Mouse (Mus musculus) liver, postnatal 0 days (tissue): ENCODE data around the gene Cyp26b1.
"Not testable (repeated sequence)": the region's sequence is repeated elsewhere in the genome, so short reads cannot be mapped to it uniquely, and the experiment has no call there.

Experiments used
- CTCF ChIP-seq: sonication (generic); IDR thresholded peaks from 2 replicates; pipeline ENCODE4 v1.5.1; 2016; ENCODE audit warnings: antibody characterized with exemption, low read depth
- EP300 ChIP-seq: IDR thresholded peaks from 2 replicates; pipeline ENCODE4 v1.6.1; 2016; ENCODE audit warnings: antibody characterized with exemption, low read depth, mild to moderate bottlenecking

DNA sequence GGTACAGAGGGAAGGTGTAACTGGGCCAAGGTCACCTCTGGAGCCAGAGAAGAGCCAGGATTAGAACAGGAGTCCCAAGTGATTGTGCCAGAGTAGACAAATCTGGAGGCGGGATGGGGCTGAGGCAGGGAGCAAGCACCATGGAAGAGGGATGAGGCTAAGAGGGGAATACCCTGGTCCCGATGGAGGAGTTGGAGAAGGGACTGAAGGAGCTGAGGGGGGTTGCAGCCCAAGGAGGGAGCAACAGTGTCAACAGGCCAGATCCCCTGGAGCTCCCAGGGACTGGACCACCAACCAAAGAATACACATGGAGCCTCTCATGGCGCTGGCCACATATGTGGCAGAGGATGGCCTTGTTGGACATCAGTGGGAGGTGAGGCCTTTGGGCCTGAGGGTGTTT is 5.6 kb upstream of the Cyp26b1 start:
- not testable (repeated sequence) for TF ChIP-seq CTCF, EP300
